ENCODE assay signal across 16 mouse cellular contexts in the genomic region with DNA sequence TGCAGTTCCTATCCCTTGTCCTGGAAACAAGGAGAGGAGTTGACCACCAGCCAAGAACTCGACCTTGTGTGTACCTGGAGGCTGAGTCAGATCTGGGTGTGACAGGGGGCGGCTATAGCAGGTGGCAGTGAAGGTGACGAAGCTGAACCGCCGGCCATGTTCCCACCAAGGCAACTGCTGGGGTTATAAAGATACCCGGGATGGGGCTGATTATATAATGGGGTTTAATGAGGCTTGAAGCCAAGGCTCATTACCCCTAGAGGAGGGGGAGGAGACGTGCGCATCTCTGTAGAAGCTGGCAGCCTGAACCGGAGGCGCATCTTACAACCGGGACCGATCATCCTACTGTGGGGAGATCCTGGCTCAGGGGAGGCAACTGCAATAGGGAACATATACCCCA.
DNase-seq lines count a peak whose midpoint lies in the region; ATAC-seq and TF ChIP-seq lines count a peak whose summit lies in the region.
"Had no signal": no experiment of that assay in that cellular context is flagged by ENCODE, and none has a peak within 500 bp of the region (broad histone marks: within the 10 kb centered on the region; RNA-seq: fewer than 3 reads in every experiment).

No protein-coding gene starts in this region.

- H3K9me3 ChIP-seq in forebrain, embryonic 12.5 days: no peaks in the 10 kb centered on the region
- H3K9me3 ChIP-seq in forebrain, embryonic 15.5 days: no peaks in the 10 kb centered on the region
- H3K9me3 ChIP-seq in hindbrain, embryonic 16.5 days (ENCODE audit: control insufficient read depth, low read length): no peaks in the 10 kb centered on the region
- H3K9me3 ChIP-seq: forebrain, embryonic 13.5 days; heart, embryonic 10.5 days; stomach, embryonic 15.5 days had no signal

- no peak overlapping the region for H3K4me3 ChIP-seq in forebrain, embryonic 12.5 days (replicated peaks)
- H3K4me3 ChIP-seq in forebrain, embryonic 15.5 days: no peak overlapping the region
- no peak overlapping the region for H3K4me3 ChIP-seq in hindbrain, embryonic 16.5 days (ENCODE audit: low read length)
- H3K4me3 ChIP-seq in olfactory bulb, adult 2 months (ENCODE audit: insufficient read depth, low read depth, low read length): no peak overlapping the region
- H3K4me3 ChIP-seq: forebrain, embryonic 13.5 days; heart, embryonic 10.5 days; stomach, embryonic 15.5 days had no signal

- H3K27ac ChIP-seq in forebrain, embryonic 12.5 days: no peak overlapping the region
- no peak overlapping the region for H3K27ac ChIP-seq in forebrain, embryonic 15.5 days (replicated peaks)
- no peak overlapping the region for H3K27ac ChIP-seq in hindbrain, embryonic 16.5 days (ENCODE audit: low read depth, low read length)
- H3K27ac ChIP-seq in olfactory bulb, adult 2 months (ENCODE audit: insufficient read depth, low read depth, low read length): peak overlapping the region; percentile 61; the same call in 1 of the 2 replicates
- H3K27ac ChIP-seq: forebrain, embryonic 13.5 days; heart, embryonic 10.5 days; stomach, embryonic 15.5 days had no signal

- H3K4me1 ChIP-seq in forebrain, embryonic 12.5 days: peaks cover 10% of the 10 kb centered on the region
- H3K4me1 ChIP-seq in forebrain, embryonic 15.5 days: 0 out of 2 replicates have a peak, but pooled peaks cover 3% of the 10 kb centered on the region
- H3K4me1 ChIP-seq in hindbrain, embryonic 16.5 days (ENCODE audit: control insufficient read depth, insufficient read depth, low read depth, low read length): no peaks in the 10 kb centered on the region
- peaks cover 16% of the 10 kb centered on the region for H3K4me1 ChIP-seq in olfactory bulb, adult 2 months (ENCODE audit: control insufficient read depth, insufficient read depth, low read length)
- H3K4me1 ChIP-seq: stomach, embryonic 15.5 days had no signal

- intact Hi-C loops in left cerebral cortex, postnatal 4 days (cut with DNase I): no loop called here

- no peak for TF ChIP-seq CTCF in olfactory bulb, adult 2 months (IDR thresholded peaks at IDR 0.05; ENCODE audit: insufficient read depth, low read depth, low read length)

- no peaks in the 10 kb centered on the region for H3K36me3 ChIP-seq in forebrain, embryonic 12.5 days (replicated peaks)
- no peaks in the 10 kb centered on the region for H3K36me3 ChIP-seq in forebrain, embryonic 15.5 days
- no peaks in the 10 kb centered on the region for H3K36me3 ChIP-seq in hindbrain, embryonic 16.5 days (ENCODE audit: control insufficient read depth, insufficient read depth, low read length)
- H3K36me3 ChIP-seq: heart, embryonic 10.5 days; stomach, embryonic 15.5 days had no signal

- H3K27me3 ChIP-seq in forebrain, embryonic 12.5 days: no peaks in the 10 kb centered on the region
- H3K27me3 ChIP-seq in forebrain, embryonic 15.5 days: no peaks in the 10 kb centered on the region
- H3K27me3 ChIP-seq in hindbrain, embryonic 16.5 days (replicated peaks; ENCODE audit: control insufficient read depth, insufficient read depth, low read length): no peaks in the 10 kb centered on the region
- H3K27me3 ChIP-seq: forebrain, embryonic 13.5 days; stomach, embryonic 15.5 days had no signal

- no peak overlapping the region for H3K4me2 ChIP-seq in forebrain, embryonic 12.5 days
- no peak overlapping the region for H3K4me2 ChIP-seq in forebrain, embryonic 15.5 days (replicated peaks)
- no peak overlapping the region for H3K4me2 ChIP-seq in hindbrain, embryonic 16.5 days (ENCODE audit: low read length)
- H3K4me2 ChIP-seq: forebrain, embryonic 13.5 days; lung, embryonic 14.5 days; stomach, embryonic 15.5 days had no signal

- 0 out of 2 replicates have a peak, but pooled peaks have one; percentile 30 for ATAC-seq in forebrain, embryonic 12.5 days (ENCODE audit: low FRiP score)
- ATAC-seq in forebrain, embryonic 15.5 days (replicated peaks): no peak
- peak; percentile 42; the same call in 1 of the 2 replicates for ATAC-seq in hindbrain, embryonic 16.5 days
- ATAC-seq: forebrain, embryonic 13.5 days; inflammation-experienced regulatory T-cells, adult 6 months; Patski had no signal

- DNase-seq in left cerebral cortex, postnatal 4 days: peak; percentile 11
- no peak for DNase-seq in left cerebral cortex, adult 18-20 months (ENCODE audit: low spot score in 2 of 2)
- no peak for DNase-seq in thymus, postnatal 0 days (ENCODE audit: low spot score)
- DNase-seq in right cerebral cortex, postnatal 10 days (ENCODE audit: low spot score in 2 of 2): no peak
- DNase-seq: adrenal gland, postnatal 10 days; lung, embryonic 14.5 days; midbrain, embryonic 14.5 days had no signal

- H3K9ac ChIP-seq in forebrain, embryonic 12.5 days: no peak overlapping the region
- H3K9ac ChIP-seq in forebrain, embryonic 15.5 days (replicated peaks): no peak overlapping the region
- no peak overlapping the region for H3K9ac ChIP-seq in hindbrain, embryonic 16.5 days (ENCODE audit: low read depth, low read length)
- H3K9ac ChIP-seq: forebrain, embryonic 13.5 days; lung, embryonic 14.5 days; stomach, embryonic 15.5 days had no signal

- WGBS in forebrain, embryonic 12.5 days: 59% methylated on average over 12 of the region's 12 CpGs
- WGBS in forebrain, embryonic 15.5 days: 34% methylated on average over 12 of the region's 12 CpGs
- WGBS in hindbrain, embryonic 16.5 days: 29% methylated on average over 12 of the region's 12 CpGs
- WGBS in olfactory bulb, adult 2 months: 20% methylated on average over 12 of the region's 12 CpGs

- no peak for TF ChIP-seq POLR2A in olfactory bulb, adult 2 months (IDR thresholded peaks at IDR 0.05; ENCODE audit: insufficient read depth, low read depth, low read length)
